Mouse (Mus musculus) E14TG2a.4 (cell line): Measurements from ENCODE around the gene Ptpn6.

Source experiments
- CTCF ChIP-seq: conservative IDR thresholded peaks from 2 replicates; pipeline ENCODE4 v1.5.1; 2014; ENCODE audit warnings: low read length
- POU5F1 ChIP-seq: IDR thresholded peaks from 2 replicates; pipeline ENCODE4 v1.6.1; 2014; ENCODE audit warnings: low read length, borderline replicate concordance

DNA sequence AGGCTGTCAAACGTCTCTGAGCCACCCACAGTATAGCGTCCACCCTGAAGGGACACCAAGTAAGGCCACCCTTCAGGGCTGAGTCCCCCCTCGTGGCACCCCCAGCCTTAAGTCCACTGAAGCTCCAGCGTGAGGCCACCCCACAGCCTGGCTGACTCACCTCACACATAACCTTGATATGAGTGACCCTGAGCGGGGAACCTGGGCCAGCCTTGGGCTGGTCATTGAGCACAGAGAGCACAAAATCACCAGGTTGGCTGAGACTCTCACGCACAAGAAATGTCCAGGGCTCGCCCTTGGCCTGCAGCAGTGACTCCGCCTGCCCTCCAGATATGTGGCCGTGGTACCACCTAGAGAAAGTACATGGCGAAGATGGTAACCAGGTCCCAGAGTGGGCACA, 9.9 kb downstream of the Ptpn6 start:
- TF ChIP-seq POU5F1 (no peak), CTCF (no peak)
